Mouse (Mus musculus) forebrain, embryonic 13.5 days (tissue): ENCODE measurements around the gene Idh3a. TPM values are rescaled to one million over a fixed set of nuclear protein-coding genes. Genes with fewer than 3 reads are reported as not detected.

Experiments
- ATAC-seq: fragments of 200-750 bp; cut with Nextera tagmentation; 2 replicates; pipeline ENCODE4 v1.8.0; 2017
- H3K27ac ChIP-seq: fragments of 300-500 bp; sonication (generic); 2 replicates; pipeline ENCODE4 v1.5.1; 2015; ENCODE audit warnings: inconsistent platforms, mild to moderate bottlenecking, moderate library complexity
- H3K27me3 ChIP-seq: fragments of 300-500 bp; sonication (generic); 2 replicates; pipeline ENCODE4 v1.6.1; 2015; ENCODE audit warnings: mild to moderate bottlenecking, inconsistent platforms
- H3K36me3 ChIP-seq: fragments of 300-500 bp; sonication (generic); 2 replicates; pipeline ENCODE4 v1.6.1; 2015; ENCODE audit warnings: mild to moderate bottlenecking, inconsistent platforms; ENCODE audit not compliant: poor library complexity, severe bottlenecking
- H3K4me1 ChIP-seq: fragments of 300-500 bp; sonication (generic); 2 replicates; pipeline ENCODE4 v1.6.1; 2015; ENCODE audit warnings: inconsistent platforms
- H3K4me2 ChIP-seq: fragments of 300-500 bp; sonication (generic); 2 replicates; pipeline ENCODE4 v1.6.1; 2015; ENCODE audit warnings: inconsistent platforms, mild to moderate bottlenecking, moderate library complexity
- H3K4me3 ChIP-seq: fragments of 300-500 bp; sonication (generic); 2 replicates; pipeline ENCODE4 v1.5.1; 2015; ENCODE audit warnings: mild to moderate bottlenecking, inconsistent platforms
- H3K9ac ChIP-seq: fragments of 300-500 bp; sonication (generic); 2 replicates; pipeline ENCODE4 v1.6.1; 2015; ENCODE audit warnings: mild to moderate bottlenecking, inconsistent platforms
- H3K9me3 ChIP-seq: fragments of 300-500 bp; sonication (generic); replicated peaks from 2 replicates; pipeline ENCODE4 v1.6.1; 2016; ENCODE audit warnings: inconsistent platforms
- WGBS: fragments of 180-500 bp; shearing (Covaris S2); methylation state at CpG from one replicate; pipeline ENCODE4 v1.1.7; 2015; 5-methylcytosine and 5-hydroxymethylcytosine counted together
- polyA plus RNA-seq: library from polyadenylated mRNA; unstranded; fragments of >200 nt; fragmentation: Nextera tagmentation; extraction: Ambion mirVana; gene quantifications from 2 replicates; pipeline ENCODE4 v1.2.1, GENCODE M21; 2015

Idh3a gene
- polyA plus RNA-seq, 1 experiment from 2014 or later, result 127 TPM

DNA sequence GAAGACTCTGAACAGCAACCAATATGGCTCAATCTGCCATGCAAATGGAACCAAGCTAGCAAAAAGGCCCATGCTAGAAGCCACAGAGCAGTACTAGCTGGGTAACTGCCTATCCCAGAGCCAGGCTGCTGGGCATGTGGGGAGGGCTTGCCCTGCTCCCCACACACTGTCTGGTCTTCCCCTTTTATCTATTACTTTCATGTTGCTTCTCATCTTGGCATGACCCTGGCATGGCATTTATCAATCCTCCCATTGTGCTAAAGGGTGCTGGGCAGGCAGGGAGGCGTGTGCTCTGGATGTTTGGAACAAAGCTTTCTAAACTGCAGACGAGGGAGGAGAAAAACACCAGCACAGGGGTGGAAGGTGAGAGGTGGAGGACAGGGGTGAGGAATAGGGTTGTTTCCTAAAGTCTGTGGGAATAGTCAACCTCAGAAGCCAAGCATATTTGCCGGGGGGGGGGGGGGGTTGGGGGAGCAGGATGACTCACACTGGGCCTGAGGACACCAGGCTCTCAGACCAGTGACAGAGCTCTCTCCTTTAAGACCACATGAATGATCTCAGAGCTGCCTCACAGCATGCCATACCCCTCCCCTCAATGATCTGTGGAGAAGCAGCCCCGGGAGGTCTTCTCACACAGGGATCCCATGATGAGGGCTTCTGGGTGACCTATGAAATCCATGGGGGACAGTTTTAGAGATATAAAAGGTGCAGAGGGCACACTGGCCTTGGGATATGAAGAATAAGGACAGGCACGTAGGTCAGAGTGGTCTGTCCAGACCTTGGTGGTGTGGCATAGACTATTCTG, 51.6 kb downstream of the Idh3a start:
- no peak overlapping the region for H3K9ac ChIP-seq
- no peak overlapping the region for H3K27ac ChIP-seq
- no peak for ATAC-seq
- no peak overlapping the region for H3K4me2 ChIP-seq
- no peaks in the 10 kb centered on the region for H3K36me3 ChIP-seq
- H3K4me3 ChIP-seq, result no peak overlapping the region
- no peaks in the 10 kb centered on the region for H3K27me3 ChIP-seq
- WGBS, result 62% methylated on average over 5 of the region's 5 CpGs
- 0 out of 2 replicates have a peak, but pooled peaks cover 3% of the 10 kb centered on the region for H3K4me1 ChIP-seq
- H3K9me3 ChIP-seq, result no peaks in the 10 kb centered on the region

DNA sequence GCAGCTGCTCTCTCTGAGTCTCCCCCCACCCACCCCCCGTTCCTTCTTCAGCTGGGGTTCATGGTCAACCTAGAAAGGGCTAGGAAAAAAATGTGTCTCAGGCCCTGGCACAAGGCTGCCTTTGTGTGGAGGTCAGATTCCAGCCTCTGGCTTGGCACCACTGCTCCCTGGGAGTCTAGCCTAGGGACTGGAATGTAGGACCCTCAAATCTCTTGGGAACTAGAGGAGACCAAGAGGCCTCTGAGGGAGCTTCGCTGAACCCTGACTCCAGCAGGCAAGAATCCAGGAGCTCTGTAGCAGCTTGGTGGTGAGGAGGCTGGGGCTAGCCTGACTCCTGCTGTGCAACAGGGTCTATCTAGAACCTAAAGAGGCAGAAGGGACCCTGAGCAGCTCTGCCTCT, 53.1 kb downstream of the Idh3a start:
- WGBS, result 64% methylated on average over 2 of the region's 2 CpGs
- ATAC-seq, result no peak
- Histone ChIP-seq H3K27ac (no peak overlapping the region), H3K9ac (no peak overlapping the region), H3K4me1 (0 out of 2 replicates have a peak, but pooled peaks cover 3% of the 10 kb centered on the region), H3K36me3 (no peaks in the 10 kb centered on the region), H3K27me3 (no peaks in the 10 kb centered on the region), H3K4me2 (no peak overlapping the region), H3K9me3 (no peaks in the 10 kb centered on the region), H3K4me3 (no peak overlapping the region)

GRCm38 (mm10) chr9:54641548-54641947, 55.4 kb downstream of the Idh3a start:
- Histone ChIP-seq H3K27me3 (no peaks in the 10 kb centered on the region), H3K4me2 (no peak overlapping the region), H3K4me1 (0 out of 2 replicates have a peak, but pooled peaks cover 3% of the 10 kb centered on the region), H3K9ac (no peak overlapping the region), H3K36me3 (no peaks in the 10 kb centered on the region), H3K27ac (no peak overlapping the region), H3K4me3 (no peak overlapping the region), H3K9me3 (no peaks in the 10 kb centered on the region)
- ATAC-seq, result no peak
- WGBS, result 82% methylated on average over 3 of the region's 3 CpGs

DNA sequence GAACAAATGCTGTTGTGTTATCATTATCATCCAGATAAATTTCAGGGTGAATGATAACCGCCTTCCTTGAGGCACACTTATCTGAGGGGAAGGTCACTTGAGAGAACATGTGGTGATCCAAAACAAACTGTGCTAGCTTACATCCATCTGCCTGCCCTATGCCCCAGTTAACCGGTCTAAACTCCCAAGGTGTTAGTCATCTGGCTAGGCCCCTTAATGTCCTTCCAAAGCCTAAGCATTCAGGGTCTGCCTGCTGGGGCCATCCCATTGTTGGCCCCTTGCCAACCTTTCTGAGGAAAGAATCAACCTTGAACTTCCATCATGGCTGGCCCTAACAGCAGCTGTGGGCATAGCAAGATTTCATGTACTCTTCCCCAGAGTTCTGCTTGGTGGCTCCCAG, 56.0 kb downstream of the Idh3a start:
- Histone ChIP-seq H3K27ac (no peak overlapping the region), H3K27me3 (no peaks in the 10 kb centered on the region), H3K9me3 (no peaks in the 10 kb centered on the region), H3K9ac (no peak overlapping the region), H3K36me3 (no peaks in the 10 kb centered on the region), H3K4me3 (no peak overlapping the region), H3K4me1 (0 out of 2 replicates have a peak, but pooled peaks cover 3% of the 10 kb centered on the region), H3K4me2 (no peak overlapping the region)
- WGBS, result 77% methylated on average over 2 of the region's 2 CpGs
- no peak for ATAC-seq

DNA sequence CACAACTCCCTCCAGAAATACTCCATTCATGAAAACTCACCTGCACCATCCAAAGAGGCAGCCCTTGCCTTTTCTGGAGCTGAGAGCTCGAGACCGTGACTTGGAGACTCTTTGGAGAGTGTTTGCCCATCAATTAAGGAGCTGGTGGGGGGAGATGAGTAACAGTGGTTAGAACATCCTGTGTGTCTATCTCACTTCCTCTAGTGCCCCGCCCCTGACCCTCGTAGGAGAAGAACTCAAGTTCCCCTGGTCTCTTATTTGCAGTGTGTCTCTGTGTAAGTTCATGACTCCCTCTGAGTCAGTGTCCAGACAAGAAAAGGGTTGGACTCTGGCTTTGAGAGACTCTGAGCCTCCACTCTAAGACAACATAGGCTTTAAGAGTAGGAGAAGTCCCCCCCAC, 56.4 kb downstream of the Idh3a start:
- no peaks in the 10 kb centered on the region for H3K36me3 ChIP-seq
- 0 out of 2 replicates have a peak, but pooled peaks cover 3% of the 10 kb centered on the region for H3K4me1 ChIP-seq
- no peak for ATAC-seq
- no peak overlapping the region for H3K4me3 ChIP-seq
- no peak overlapping the region for H3K27ac ChIP-seq
- no peak overlapping the region for H3K4me2 ChIP-seq
- no peaks in the 10 kb centered on the region for H3K27me3 ChIP-seq
- 88% methylated on average over 4 of the region's 4 CpGs for WGBS
- no peaks in the 10 kb centered on the region for H3K9me3 ChIP-seq
- no peak overlapping the region for H3K9ac ChIP-seq

- Histone ChIP-seq H3K4me1 (0 out of 2 replicates have a peak, but pooled peaks cover 3% of the 10 kb centered on the region), H3K4me3 (no peak overlapping the region), H3K4me2 (no peak overlapping the region), H3K27ac (no peak overlapping the region), H3K36me3 (no peaks in the 10 kb centered on the region), H3K9ac (no peak overlapping the region), H3K9me3 (no peaks in the 10 kb centered on the region), H3K27me3 (no peaks in the 10 kb centered on the region)
- WGBS, result 96% methylated on average over 7 of the region's 7 CpGs
- ATAC-seq, result no peak
These were observed 57.0 kb downstream of the Idh3a start for GRCm38 (mm10) chr9:54643179-54643578.

- ATAC-seq, result no peak
- no peaks in the 10 kb centered on the region for H3K36me3 ChIP-seq
- no peak overlapping the region for H3K4me2 ChIP-seq
- H3K9ac ChIP-seq, result no peak overlapping the region
- no peak overlapping the region for H3K4me3 ChIP-seq
- no peaks in the 10 kb centered on the region for H3K9me3 ChIP-seq
- 0 out of 2 replicates have a peak, but pooled peaks cover 3% of the 10 kb centered on the region for H3K4me1 ChIP-seq
- WGBS, result 91% methylated on average over 6 of the region's 6 CpGs
- no peak overlapping the region for H3K27ac ChIP-seq
- H3K27me3 ChIP-seq, result no peaks in the 10 kb centered on the region
These were observed 59.4 kb downstream of the Idh3a start for GRCm38 (mm10) chr9:54645530-54645929.

DNA sequence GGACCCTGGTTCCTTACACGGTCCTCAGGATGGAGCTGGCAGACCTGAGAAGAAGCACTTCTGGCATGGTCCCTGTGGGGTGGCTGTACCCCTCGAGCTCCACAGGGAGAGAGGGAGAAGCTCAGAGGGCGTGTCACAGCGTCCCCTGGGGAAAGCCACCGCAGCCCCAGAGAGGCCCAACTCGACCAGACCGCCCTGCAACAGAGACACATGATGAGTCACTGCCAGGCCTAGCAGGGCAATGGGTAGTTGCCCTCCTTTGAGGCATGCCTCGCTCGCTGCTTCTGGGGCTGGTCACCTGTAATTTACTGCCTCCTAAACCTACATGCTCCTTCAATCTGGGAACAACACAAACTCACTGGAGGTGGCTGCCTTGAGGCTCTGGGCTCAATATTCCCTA, 60.1 kb downstream of the Idh3a start:
- Histone ChIP-seq H3K4me3 (no peak overlapping the region), H3K27ac (no peak overlapping the region), H3K4me1 (0 out of 2 replicates have a peak, but pooled peaks cover 3% of the 10 kb centered on the region), H3K4me2 (no peak overlapping the region), H3K9me3 (no peaks in the 10 kb centered on the region), H3K36me3 (no peaks in the 10 kb centered on the region), H3K27me3 (no peaks in the 10 kb centered on the region), H3K9ac (no peak overlapping the region)
- no peak for ATAC-seq
- WGBS, result 87% methylated on average over 9 of the region's 9 CpGs

GRCm38 (mm10) chr9:54647456-54647855, 61.3 kb downstream of the Idh3a start:
- no peak overlapping the region for H3K4me2 ChIP-seq

GRCm38 (mm10) chr9:54649360-54649759, 63.2 kb downstream of the Idh3a start:
- Histone ChIP-seq H3K9ac (no peak overlapping the region), H3K4me2 (no peak overlapping the region), H3K9me3 (no peaks in the 10 kb centered on the region), H3K4me1 (no peaks in the 10 kb centered on the region), H3K27ac (no peak overlapping the region), H3K36me3 (no peaks in the 10 kb centered on the region), H3K27me3 (no peaks in the 10 kb centered on the region), H3K4me3 (no peak overlapping the region)
- WGBS, result 87% methylated on average over 1 of the region's 1 CpGs
- ATAC-seq, result no peak

More at GRCm38 (mm10) chr9:54647456-54647855, 61.3 kb downstream of the Idh3a start:
- no peak overlapping the region for H3K9ac ChIP-seq
- 90% methylated on average over 2 of the region's 2 CpGs for WGBS
- no peak overlapping the region for H3K4me3 ChIP-seq
- no peaks in the 10 kb centered on the region for H3K9me3 ChIP-seq
- ATAC-seq, result no peak
- H3K4me1 ChIP-seq, result no peaks in the 10 kb centered on the region
- H3K27me3 ChIP-seq, result no peaks in the 10 kb centered on the region
- no peaks in the 10 kb centered on the region for H3K36me3 ChIP-seq
- no peak overlapping the region for H3K27ac ChIP-seq

DNA sequence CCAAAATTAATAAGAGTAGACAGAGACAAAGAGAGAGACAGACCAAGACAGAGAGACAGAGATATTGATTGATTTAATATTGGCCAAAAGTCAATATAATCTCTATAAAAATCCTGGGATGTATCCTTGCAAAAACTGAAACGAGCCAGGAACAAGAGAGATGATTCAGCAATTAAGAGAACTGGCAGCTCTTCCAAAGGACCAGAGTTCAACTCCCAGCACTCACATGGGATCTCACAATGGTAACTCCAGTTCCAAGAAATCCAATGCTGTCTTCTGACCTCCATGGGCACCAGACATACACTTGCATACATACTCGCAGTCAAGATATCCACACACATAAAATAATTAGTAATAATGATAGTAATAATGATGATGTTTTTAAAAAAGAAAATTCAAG, 66.6 kb downstream of the Idh3a start:
- ATAC-seq, result no peak
- 88% methylated on average over 2 of the region's 2 CpGs for WGBS
- Histone ChIP-seq H3K9me3 (no peaks in the 10 kb centered on the region), H3K27ac (no peak overlapping the region), H3K4me3 (no peak overlapping the region), H3K4me1 (no peaks in the 10 kb centered on the region), H3K27me3 (no peaks in the 10 kb centered on the region), H3K4me2 (no peak overlapping the region), H3K9ac (no peak overlapping the region), H3K36me3 (no peaks in the 10 kb centered on the region)
